Mouse (Mus musculus) heart, embryonic 13.5 days (tissue): ENCODE measurements around the gene Ugt1a6b. TPM values are rescaled to one million over a fixed set of nuclear protein-coding genes. Genes with fewer than 3 reads are reported as not detected.
"Not testable (repeated sequence)": the region's sequence is repeated elsewhere in the genome, so short reads cannot be mapped to it uniquely, and the experiment has no call there.

Experiments
- ATAC-seq: fragments of 200-750 bp; cut with Nextera tagmentation; 2 replicates; pipeline ENCODE4 v1.8.0; 2017; ENCODE audit warnings: moderate TSS enrichment; ENCODE audit not compliant: insufficient number of reproducible peaks, low FRiP score, low TSS enrichment; ENCODE audit errors: extremely low read depth
- H3K27ac ChIP-seq: fragments of 300-500 bp; sonication (generic); replicated peaks from 2 replicates; pipeline ENCODE4 v1.5.1; 2015; ENCODE audit warnings: moderate library complexity, mild to moderate bottlenecking, inconsistent platforms
- H3K27me3 ChIP-seq: fragments of 300-500 bp; sonication (generic); replicated peaks from 2 replicates; pipeline ENCODE4 v1.6.1; 2015; ENCODE audit warnings: mild to moderate bottlenecking, inconsistent platforms
- H3K36me3 ChIP-seq: fragments of 300-500 bp; sonication (generic); 2 replicates; pipeline ENCODE4 v1.6.1; 2015; ENCODE audit warnings: mild to moderate bottlenecking, inconsistent platforms
- H3K4me1 ChIP-seq: fragments of 300-500 bp; sonication (generic); 2 replicates; pipeline ENCODE4 v1.6.1; 2015; ENCODE audit warnings: inconsistent platforms
- H3K4me2 ChIP-seq: fragments of 300-500 bp; sonication (generic); 2 replicates; pipeline ENCODE4 v1.6.1; 2015; ENCODE audit warnings: inconsistent platforms, mild to moderate bottlenecking, moderate library complexity
- H3K4me3 ChIP-seq: fragments of 300-500 bp; sonication (generic); 2 replicates; pipeline ENCODE4 v1.5.1; 2015; ENCODE audit warnings: moderate library complexity, mild to moderate bottlenecking, inconsistent platforms
- H3K9ac ChIP-seq: fragments of 300-500 bp; sonication (generic); 2 replicates; pipeline ENCODE4 v1.6.1; 2015; ENCODE audit warnings: inconsistent platforms, mild to moderate bottlenecking, moderate library complexity
- H3K9me3 ChIP-seq: fragments of 300-500 bp; sonication (generic); 2 replicates; pipeline ENCODE4 v1.6.1; 2016; ENCODE audit warnings: inconsistent platforms
- WGBS: fragments of 180-500 bp; shearing (Covaris S2); methylation state at CpG from one replicate; pipeline ENCODE4 v1.1.7; 2015; ENCODE audit warnings: mixed read lengths; 5-methylcytosine and 5-hydroxymethylcytosine counted together
- polyA plus RNA-seq: library from polyadenylated mRNA; unstranded; fragments of >200 nt; fragmentation: Nextera tagmentation; extraction: Ambion mirVana; gene quantifications from 2 replicates; pipeline ENCODE4 v1.2.1, GENCODE M21; 2015

Gene Ugt1a6b
- polyA plus RNA-seq, 1 experiment from 2014 or later = not detected

GRCm38 (mm10) chr1:88094941-88095492 is 8.0 kb upstream of the Ugt1a6b start, which contains the start of gene Ugt1a7c:
TSS of gene Ugt1a7c (plus strand) at chr1:88095062.
- ATAC-seq = no peak
- WGBS = 62% methylated on average over 10 of the region's 10 CpGs
- Histone ChIP-seq H3K36me3 (no peaks in the 10 kb centered on the region), H3K4me2 (peak within 1 kb of the TSS; percentile 32; the same call in 1 of the 2 replicates), H3K9ac (no peak within 1 kb of the TSS), H3K27ac (peak within 1 kb of the TSS; percentile 58), H3K4me3 (no peak within 1 kb of the TSS), H3K9me3 (no peaks in the 10 kb centered on the region), H3K27me3 (no peaks in the 10 kb centered on the region), H3K4me1 (no peaks in the 10 kb centered on the region)

GRCm38 (mm10) chr1:88098546-88098945 is 4.5 kb upstream of the Ugt1a6b start:
- H3K4me1 ChIP-seq, H3K4me2 ChIP-seq, H3K27me3 ChIP-seq, H3K27ac ChIP-seq, ATAC-seq, H3K36me3 ChIP-seq, H3K9me3 ChIP-seq, H3K4me3 ChIP-seq, H3K9ac ChIP-seq: not testable (repeated sequence)
- WGBS = 71% methylated on average over 3 of the region's 3 CpGs

- not testable (repeated sequence) for ATAC-seq
These were observed 3.4 kb upstream of the Ugt1a6b start for GRCm38 (mm10) chr1:88099691-88100090.

GRCm38 (mm10) chr1:88103697-88104468 is 831 bp downstream of the Ugt1a6b start:
- H3K4me3 ChIP-seq, H3K4me2 ChIP-seq, H3K4me1 ChIP-seq, H3K27ac ChIP-seq, H3K27me3 ChIP-seq, H3K9ac ChIP-seq, H3K9me3 ChIP-seq, H3K36me3 ChIP-seq, ATAC-seq: not testable (repeated sequence)
- 69% methylated on average over 5 of the region's 5 CpGs for WGBS

More at GRCm38 (mm10) chr1:88099691-88100090, 3.4 kb upstream of the Ugt1a6b start:
- H3K9me3 ChIP-seq, H3K9ac ChIP-seq, H3K4me2 ChIP-seq, H3K27me3 ChIP-seq, H3K36me3 ChIP-seq, H3K27ac ChIP-seq, H3K4me3 ChIP-seq, H3K4me1 ChIP-seq: not testable (repeated sequence)
- WGBS = 60% methylated on average over 2 of the region's 2 CpGs

- H3K27ac ChIP-seq = no peak overlapping the region
- H3K4me1 ChIP-seq = no peaks in the 10 kb centered on the region
- 84% methylated on average over 1 of the region's 1 CpGs for WGBS
- H3K9ac ChIP-seq = no peak overlapping the region
- no peaks in the 10 kb centered on the region for H3K27me3 ChIP-seq
- no peaks in the 10 kb centered on the region for H3K36me3 ChIP-seq
- H3K4me2 ChIP-seq = no peak overlapping the region
- ATAC-seq = no peak
- H3K4me3 ChIP-seq = no peak overlapping the region
- H3K9me3 ChIP-seq = no peaks in the 10 kb centered on the region
These were observed 1.8 kb downstream of the Ugt1a6b start for GRCm38 (mm10) chr1:88104667-88105430.

- H3K27ac ChIP-seq = no peak overlapping the region
- ATAC-seq = no peak
- no peaks in the 10 kb centered on the region for H3K4me1 ChIP-seq
- WGBS = 57% methylated on average over 2 of the region's 2 CpGs
- H3K4me2 ChIP-seq = no peak overlapping the region
- H3K9me3 ChIP-seq = no peaks in the 10 kb centered on the region
- no peak overlapping the region for H3K4me3 ChIP-seq
- H3K36me3 ChIP-seq = no peaks in the 10 kb centered on the region
- H3K27me3 ChIP-seq = no peaks in the 10 kb centered on the region
- no peak overlapping the region for H3K9ac ChIP-seq
These were observed 2.6 kb downstream of the Ugt1a6b start for GRCm38 (mm10) chr1:88105656-88106055.

GRCm38 (mm10) chr1:88109027-88109557 is 6.0 kb downstream of the Ugt1a6b start:
- H3K9ac ChIP-seq, H3K27me3 ChIP-seq, H3K4me3 ChIP-seq, H3K36me3 ChIP-seq, H3K27ac ChIP-seq, H3K4me1 ChIP-seq, H3K4me2 ChIP-seq, ATAC-seq, H3K9me3 ChIP-seq: not testable (repeated sequence)
- 62% methylated on average over 2 of the region's 2 CpGs for WGBS

GRCm38 (mm10) chr1:88109604-88110003 is 6.6 kb downstream of the Ugt1a6b start:
- H3K4me2 ChIP-seq, ATAC-seq, H3K4me1 ChIP-seq, H3K4me3 ChIP-seq, H3K27ac ChIP-seq, H3K36me3 ChIP-seq, H3K9ac ChIP-seq, H3K27me3 ChIP-seq, H3K9me3 ChIP-seq: not testable (repeated sequence)
- 68% methylated on average over 2 of the region's 2 CpGs for WGBS

GRCm38 (mm10) chr1:88112769-88113168 is 9.7 kb downstream of the Ugt1a6b start:
- WGBS = 79% methylated on average over 6 of the region's 6 CpGs
- H3K4me1 ChIP-seq, H3K9ac ChIP-seq, H3K27ac ChIP-seq, H3K27me3 ChIP-seq, H3K9me3 ChIP-seq, H3K36me3 ChIP-seq, H3K4me3 ChIP-seq, H3K4me2 ChIP-seq, ATAC-seq: not testable (repeated sequence)

GRCm38 (mm10) chr1:88120550-88120949 is 17.5 kb downstream of the Ugt1a6b start:
- not testable (repeated sequence) for H3K4me2 ChIP-seq, H3K27ac ChIP-seq, H3K36me3 ChIP-seq, H3K9ac ChIP-seq, ATAC-seq, H3K9me3 ChIP-seq, H3K4me1 ChIP-seq, H3K27me3 ChIP-seq, H3K4me3 ChIP-seq
- WGBS = 6% methylated on average over 4 of the region's 4 CpGs

GRCm38 (mm10) chr1:88121521-88121920 is 18.5 kb downstream of the Ugt1a6b start:
- no CpG with 5 or more reads among the region's 1 CpGs for WGBS
- H3K27me3 ChIP-seq, H3K36me3 ChIP-seq, ATAC-seq, H3K4me1 ChIP-seq, H3K9ac ChIP-seq, H3K4me2 ChIP-seq, H3K27ac ChIP-seq, H3K9me3 ChIP-seq, H3K4me3 ChIP-seq: not testable (repeated sequence)
